Mouse (Mus musculus): Measurements from ENCODE around the gene Kif22.

Gene Kif22

GRCm38 (mm10) chr7:127016971-127017949 is 25.0 kb downstream of the Kif22 start, which contains the start of gene Pagr1a:
Gene Pagr1a, minus strand, starts transcription at chr7:127017352.
- peak; percentile 97 for DNase-seq (ENCODE audit: low spot score)

GRCm38 (mm10) chr7:127016486-127016938 is 25.8 kb downstream of the Kif22 start:
- DNase-seq (ENCODE audit: low spot score), result peak; percentile 65

GRCm38 (mm10) chr7:127016481-127016485 is 26.0 kb downstream of the Kif22 start, which contains the start of gene Pagr1b:
Gene Pagr1b, minus strand, starts transcription at chr7:127016484.
- DNase-seq (ENCODE audit: low spot score), result no peak

GRCm38 (mm10) chr7:127016081-127016480 is 26.2 kb downstream of the Kif22 start:
- DNase-seq (ENCODE audit: low spot score), result peak; percentile 55

- DNase-seq (ENCODE audit: low spot score), result no peak
Measured at GRCm38 (mm10) chr7:127014993-127015392, 27.3 kb downstream of the Kif22 start.

- DNase-seq (ENCODE audit: low spot score), result peak; percentile 71
Measured at GRCm38 (mm10) chr7:127014320-127014719, 28.0 kb downstream of the Kif22 start, which contains the start of gene Mvp. Gene Mvp, minus strand, starts transcription at chr7:127014621.

- DNase-seq (ENCODE audit: low spot score), result no peak
Measured at GRCm38 (mm10) chr7:127013385-127013784, 28.9 kb downstream of the Kif22 start.

- no peak for DNase-seq (ENCODE audit: low spot score)
Measured at GRCm38 (mm10) chr7:127012845-127013244, 29.4 kb downstream of the Kif22 start.

GRCm38 (mm10) chr7:127012374-127012773 is 29.9 kb downstream of the Kif22 start:
- no peak for DNase-seq (ENCODE audit: low spot score)

GRCm38 (mm10) chr7:127011717-127012116 is 30.6 kb downstream of the Kif22 start:
- DNase-seq (ENCODE audit: low spot score), result no peak

- DNase-seq (ENCODE audit: low spot score), result no peak
Measured at GRCm38 (mm10) chr7:127011051-127011450, 31.2 kb downstream of the Kif22 start.

- no peak for DNase-seq (ENCODE audit: low spot score)
Measured at GRCm38 (mm10) chr7:127009307-127010085, 32.8 kb downstream of the Kif22 start.

GRCm38 (mm10) chr7:127008239-127009019 is 33.8 kb downstream of the Kif22 start:
- peak; percentile 83 for DNase-seq (ENCODE audit: low spot score)

- DNase-seq (ENCODE audit: low spot score), result no peak
Measured at GRCm38 (mm10) chr7:127007313-127008024, 34.8 kb downstream of the Kif22 start.

GRCm38 (mm10) chr7:127004122-127004875 is 38.0 kb downstream of the Kif22 start:
- no peak for DNase-seq (ENCODE audit: low spot score)

GRCm38 (mm10) chr7:127003620-127004019 is 38.7 kb downstream of the Kif22 start:
- no peak for DNase-seq (ENCODE audit: low spot score)

- no peak for DNase-seq (ENCODE audit: low spot score)
Measured at GRCm38 (mm10) chr7:126999568-126999967, 42.7 kb downstream of the Kif22 start.

- DNase-seq (ENCODE audit: low spot score), result no peak
Measured at GRCm38 (mm10) chr7:126996449-126996848, 45.8 kb downstream of the Kif22 start.

- no peak for DNase-seq (ENCODE audit: low spot score)
Measured at GRCm38 (mm10) chr7:126988816-126989215, 53.5 kb downstream of the Kif22 start.

GRCm38 (mm10) chr7:126986319-126986718 is 56.0 kb downstream of the Kif22 start:
- DNase-seq (ENCODE audit: low spot score), result peak; percentile 58

Measured in urinary bladder, postnatal 14 days (tissue).